Mouse (Mus musculus): ENCODE measurements around the gene Rgs13. TPM values are rescaled to one million over a fixed set of nuclear protein-coding genes. Genes with fewer than 3 reads are reported as not detected.

Rgs13 gene
- polyA plus RNA-seq, 1 experiment from 2014 or later, result 0.14 TPM

DNA sequence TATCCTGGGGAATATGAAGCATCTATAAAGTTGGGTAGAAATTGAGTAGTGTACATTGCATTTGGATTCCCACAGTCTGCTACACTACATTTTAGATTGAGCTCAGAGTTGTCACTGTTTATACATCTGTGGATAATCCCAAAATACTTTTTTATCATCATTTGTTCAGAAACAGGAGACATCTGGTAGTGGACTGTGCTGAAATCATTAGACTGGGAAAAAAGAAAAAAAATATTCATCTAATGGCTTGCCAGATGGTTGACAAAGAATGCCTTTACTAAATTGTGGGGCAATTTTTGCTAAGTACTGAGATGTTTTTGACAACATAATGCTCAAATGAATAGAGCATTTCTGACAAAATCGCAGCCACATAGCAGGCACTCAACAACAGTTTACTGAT is 86.8 kb downstream of the Rgs13 start:
- no peak overlapping the region for H3K9ac ChIP-seq
- H3K4me1 ChIP-seq, result no peaks in the 10 kb centered on the region
- no peak overlapping the region for H3K4me3 ChIP-seq
- 69% methylated on average over 1 of the region's 1 CpGs for WGBS
- H3K36me3 ChIP-seq, result no peaks in the 10 kb centered on the region
- H3K9me3 ChIP-seq, result no peaks in the 10 kb centered on the region
- no peak overlapping the region for H3K4me2 ChIP-seq (replicated peaks)
- H3K27ac ChIP-seq, result no peak overlapping the region
- no peak for ATAC-seq (ENCODE audit: insufficient number of reproducible peaks, insufficient read depth, low FRiP score, low TSS enrichment)
- H3K27me3 ChIP-seq, result no peaks in the 10 kb centered on the region

Other genes starting within 250 kb of the Rgs13 start
- gene Rgs2, start 173.2 kb downstream of the Rgs13 start, polyA plus RNA-seq (2016; fragmentation: Nextera tagmentation; extraction: Ambion mirVana), result 69.5 and 81.3 TPM in 2 replicates
- 0.28 TPM in 1 of 2 replicates, not detected in the other for gene Rgs1, start 71.9 kb upstream of the Rgs13 start, polyA plus RNA-seq (2016; fragmentation: Nextera tagmentation; extraction: Ambion mirVana)

Data from embryonic facial prominence, embryonic 12.5 days (tissue).